ENCODE assay signal across 14 mouse cellular contexts in genomic region chr7:63905642-63906041, GRCm38 (mm10). TPM values are rescaled to one million over a fixed set of nuclear protein-coding genes. Genes with fewer than 3 reads are reported as not detected.
DNase-seq lines count a peak whose midpoint lies in the region; ATAC-seq and TF ChIP-seq lines count a peak whose summit lies in the region.
"Had no signal": no experiment of that assay in that cellular context is flagged by ENCODE, and none has a peak within 500 bp of the region (broad histone marks: within the 10 kb centered on the region; RNA-seq: fewer than 3 reads in every experiment).

No protein-coding gene starts in this region.

- no peak for ATAC-seq in heart, embryonic 15.5 days (replicated peaks; ENCODE audit: insufficient number of reproducible peaks, insufficient read depth, low FRiP score, low read depth)
- no peak for ATAC-seq in stomach, embryonic 15.5 days (ENCODE audit: insufficient read depth, low FRiP score, low read depth)
- ATAC-seq: forebrain, embryonic 16.5 days had no signal

- peaks cover 55% of the 10 kb centered on the region for H3K4me1 ChIP-seq in heart, embryonic 15.5 days (replicated peaks)
- peaks cover 48% of the 10 kb centered on the region for H3K4me1 ChIP-seq in spleen, adult 2 months (ENCODE audit: control insufficient read depth, insufficient read depth, insufficient read length)
- peaks cover 25% of the 10 kb centered on the region for H3K4me1 ChIP-seq in stomach, embryonic 15.5 days
- H3K4me1 ChIP-seq in forebrain, embryonic 10.5 days, result peaks cover 45% of the 10 kb centered on the region

- H3K4me2 ChIP-seq in heart, embryonic 15.5 days, result no peak overlapping the region
- H3K4me2 ChIP-seq in stomach, embryonic 15.5 days, result no peak overlapping the region
- H3K4me2 ChIP-seq: heart, embryonic 13.5 days; limb, embryonic 15.5 days had no signal

- H3K9ac ChIP-seq in heart, embryonic 15.5 days, result no peak overlapping the region
- no peak overlapping the region for H3K9ac ChIP-seq in stomach, embryonic 15.5 days
- H3K9ac ChIP-seq: heart, embryonic 13.5 days; limb, embryonic 15.5 days had no signal

- H3K36me3 ChIP-seq in heart, embryonic 15.5 days, result no peaks in the 10 kb centered on the region
- no peaks in the 10 kb centered on the region for H3K36me3 ChIP-seq in spleen, adult 2 months (ENCODE audit: control insufficient read depth, insufficient read depth, low read length)
- H3K36me3 ChIP-seq in stomach, embryonic 15.5 days, result 0 out of 2 replicates have a peak, but pooled peaks cover 2% of the 10 kb centered on the region
- no peaks in the 10 kb centered on the region for H3K36me3 ChIP-seq in forebrain, embryonic 10.5 days (replicated peaks)
- H3K36me3 ChIP-seq: heart, embryonic 13.5 days; limb, embryonic 15.5 days had no signal

- H3K9me3 ChIP-seq in heart, embryonic 15.5 days (replicated peaks), result no peaks in the 10 kb centered on the region
- H3K9me3 ChIP-seq in stomach, embryonic 15.5 days, result no peaks in the 10 kb centered on the region
- H3K9me3 ChIP-seq in forebrain, embryonic 10.5 days, result no peaks in the 10 kb centered on the region
- H3K9me3 ChIP-seq: heart, embryonic 13.5 days; limb, embryonic 15.5 days had no signal

- no peak for TF ChIP-seq POLR2A in spleen, adult 2 months (IDR thresholded peaks at IDR 0.05; ENCODE audit: low read depth, low read length)

- no peak overlapping the region for H3K4me3 ChIP-seq in heart, embryonic 15.5 days
- H3K4me3 ChIP-seq in spleen, adult 2 months (ENCODE audit: extremely low read depth, insufficient read depth, insufficient read length), result no peak overlapping the region
- no peak overlapping the region for H3K4me3 ChIP-seq in stomach, embryonic 15.5 days (replicated peaks)
- H3K4me3 ChIP-seq in forebrain, embryonic 10.5 days, result no peak overlapping the region
- H3K4me3 ChIP-seq: heart, embryonic 13.5 days; limb, embryonic 15.5 days had no signal

- H3K27me3 ChIP-seq in heart, embryonic 15.5 days, result no peaks in the 10 kb centered on the region
- no peaks in the 10 kb centered on the region for H3K27me3 ChIP-seq in spleen, adult 2 months (ENCODE audit: control insufficient read depth, insufficient read depth, low read length)
- H3K27me3 ChIP-seq in stomach, embryonic 15.5 days (replicated peaks), result no peaks in the 10 kb centered on the region
- H3K27me3 ChIP-seq in forebrain, embryonic 10.5 days (ENCODE audit: poor library complexity, severe bottlenecking), result no peaks in the 10 kb centered on the region
- H3K27me3 ChIP-seq: heart, embryonic 13.5 days; limb, embryonic 15.5 days had no signal

- intact Hi-C loops in heart, postnatal 14 days (cut with DNase I), result no loop called here

- 70% methylated on average over 5 of the region's 5 CpGs for WGBS in heart, embryonic 15.5 days
- 52% methylated on average over 5 of the region's 5 CpGs for WGBS in spleen, adult 2 months
- WGBS in stomach, embryonic 15.5 days, result 65% methylated on average over 5 of the region's 5 CpGs
- 96% methylated on average over 5 of the region's 5 CpGs for WGBS in forebrain, embryonic 10.5 days

- TF ChIP-seq CTCF in spleen, adult 2 months (IDR thresholded peaks at IDR 0.05; ENCODE audit: extremely low read depth, insufficient read depth, insufficient read length, insufficient replicate concordance), result no peak

- H3K27ac ChIP-seq in heart, embryonic 15.5 days, result peak overlapping the region; percentile 27; the same call in 1 of the 2 replicates
- peak overlapping the region; percentile 65 for H3K27ac ChIP-seq in spleen, adult 2 months (ENCODE audit: insufficient read depth, low read length)
- H3K27ac ChIP-seq in stomach, embryonic 15.5 days, result peak overlapping the region; percentile 59; the same call in 1 of the 2 replicates
- H3K27ac ChIP-seq in forebrain, embryonic 10.5 days, result no peak overlapping the region
- H3K27ac ChIP-seq: heart, embryonic 13.5 days; limb, embryonic 15.5 days had no signal

- DNase-seq in heart, postnatal 14 days, result no peak
- no peak for DNase-seq in spleen, adult 2 months (ENCODE audit: low read depth in 1 of 2, low spot score in 2 of 2)
- DNase-seq in spleen, postnatal 36 days (ENCODE audit: low spot score in 2 of 2), result no peak
- DNase-seq in liver, result peak; percentile 40
- no peak for DNase-seq in forebrain, embryonic 10.5 days (ENCODE audit: extremely low spot score, low spot score)
- no peak for DNase-seq in spleen, adult 12 weeks (ENCODE audit: low spot score)
- DNase-seq: retina, postnatal 1 day; thymus, postnatal 14 days had no signal

RNA-seq across cellular contexts. Expression of gene E030018B13Rik, which starts 11.0 kb away (rescaled TPM):
- polyA plus RNA-seq in heart, embryonic 15.5 days (2015; fragmentation: Nextera tagmentation; extraction: Ambion mirVana), result 0.14 and 0.20 TPM in 2 replicates
- total RNA-seq in heart, postnatal 14 days (2021), result not detected
- not detected in 2 replicates for polyA plus RNA-seq in spleen, adult 2 months (2012; rRNA removed)
- polyA plus RNA-seq in stomach, embryonic 15.5 days (2015; fragmentation: Nextera tagmentation; extraction: Ambion mirVana), result 0.17 TPM in 1 of 2 replicates, not detected in the other
- polyA plus RNA-seq in forebrain, embryonic 10.5 days (2016; fragmentation: Nextera tagmentation; extraction: Ambion mirVana), result 0.21 TPM in 1 of 2 replicates, not detected in the other
- total RNA-seq: layer of hippocampus, adult 8-10 months had no signal
- polyA plus RNA-seq: heart, embryonic 13.5 days; limb, embryonic 15.5 days had no signal

RNA-seq across cellular contexts. Expression of gene Klf13, which starts 33.1 kb away (rescaled TPM):
- 23.4 and 25.6 TPM in 2 replicates for polyA plus RNA-seq in heart, embryonic 15.5 days (2015; fragmentation: Nextera tagmentation; extraction: Ambion mirVana)
- 10 to 100 TPM; 93.5 to 97.3 TPM for total RNA-seq in heart, postnatal 14 days (2021)
- polyA plus RNA-seq in spleen, adult 2 months (2012; rRNA removed), result 72.0 and 89.0 TPM in 2 replicates
- polyA plus RNA-seq in stomach, embryonic 15.5 days (2015; fragmentation: Nextera tagmentation; extraction: Ambion mirVana), result 31.0 and 32.3 TPM in 2 replicates
- 23.1 and 23.8 TPM in 2 replicates for polyA plus RNA-seq in forebrain, embryonic 10.5 days (2016; fragmentation: Nextera tagmentation; extraction: Ambion mirVana)
